Mouse (Mus musculus): ENCODE data around the gene Tmem164. TPM values are rescaled to one million over a fixed set of nuclear protein-coding genes. Genes with fewer than 3 reads are reported as not detected.

The Tmem164 gene
- polyA plus RNA-seq, 1 experiment from 2014 or later = 42.9 TPM

DNA sequence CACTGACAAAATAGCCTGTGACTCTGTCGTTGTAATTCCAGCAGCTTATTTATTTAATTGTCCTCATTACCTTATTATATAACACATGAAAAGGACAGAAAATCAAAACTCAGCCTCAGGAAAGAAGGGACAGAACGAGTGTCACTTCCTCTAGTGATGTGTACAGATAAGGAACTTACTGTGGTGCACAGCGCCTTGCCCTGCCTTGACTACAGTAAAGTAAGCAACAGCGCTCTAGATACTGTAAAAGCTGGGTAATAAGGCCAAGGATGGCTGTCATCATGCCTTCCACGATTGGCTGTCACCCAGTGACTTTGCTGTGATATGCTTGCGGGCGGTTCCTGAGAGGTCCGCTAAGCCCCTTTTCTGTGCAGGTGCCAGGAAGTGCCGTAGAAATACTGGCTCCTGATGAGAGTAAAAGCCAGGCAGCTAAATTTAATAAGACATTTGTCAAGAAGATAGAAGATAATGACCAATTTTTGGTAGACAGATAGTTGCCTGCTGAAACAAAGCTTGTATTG is 36.8 kb downstream of the Tmem164 start:
- ATAC-seq (ENCODE audit: insufficient number of reproducible peaks, insufficient read depth, low FRiP score, low read depth) = no peak
- Histone ChIP-seq H3K27ac (ENCODE audit: low read length) (no peak overlapping the region), H3K27me3 (ENCODE audit: control insufficient read depth, insufficient read depth, low read length) (no peaks in the 10 kb centered on the region), H3K4me2 (replicated peaks; ENCODE audit: low read depth, low read length) (no peak overlapping the region), H3K4me3 (ENCODE audit: low read depth, low read length) (no peak overlapping the region), H3K36me3 (ENCODE audit: control insufficient read depth, insufficient read depth, low read length) (no peaks in the 10 kb centered on the region), H3K9ac (replicated peaks; ENCODE audit: low read depth, low read length) (no peak overlapping the region), H3K4me1 (ENCODE audit: control insufficient read depth, insufficient read depth, low read length) (no peaks in the 10 kb centered on the region; the same call in 1 of the 2 replicates), H3K9me3 (ENCODE audit: control insufficient read depth, low read depth, low read length) (no peaks in the 10 kb centered on the region)
- 75% methylated on average over 9 of the region's 9 CpGs for WGBS

DNA sequence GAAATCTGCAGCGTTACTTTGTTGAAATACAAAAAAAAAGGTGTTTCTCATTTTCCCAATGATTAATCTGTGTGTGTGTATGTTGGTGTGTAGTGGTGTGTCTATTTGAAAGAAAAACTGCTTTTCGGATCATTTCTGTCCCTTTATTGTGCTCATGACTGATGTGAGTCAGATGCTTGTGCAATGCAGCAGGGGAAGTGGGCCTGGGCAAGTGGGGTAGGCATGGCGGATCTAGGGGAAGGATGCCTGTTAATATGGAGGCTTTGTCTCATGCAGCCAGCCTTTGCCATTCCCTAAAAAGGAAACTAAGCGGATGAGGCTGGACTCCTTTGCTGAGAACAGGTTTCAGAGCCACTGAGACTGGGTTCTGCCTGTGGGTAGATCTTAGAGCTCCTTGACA is 37.6 kb downstream of the Tmem164 start:
- no peak for ATAC-seq (ENCODE audit: insufficient number of reproducible peaks, insufficient read depth, low FRiP score, low read depth)

DNA sequence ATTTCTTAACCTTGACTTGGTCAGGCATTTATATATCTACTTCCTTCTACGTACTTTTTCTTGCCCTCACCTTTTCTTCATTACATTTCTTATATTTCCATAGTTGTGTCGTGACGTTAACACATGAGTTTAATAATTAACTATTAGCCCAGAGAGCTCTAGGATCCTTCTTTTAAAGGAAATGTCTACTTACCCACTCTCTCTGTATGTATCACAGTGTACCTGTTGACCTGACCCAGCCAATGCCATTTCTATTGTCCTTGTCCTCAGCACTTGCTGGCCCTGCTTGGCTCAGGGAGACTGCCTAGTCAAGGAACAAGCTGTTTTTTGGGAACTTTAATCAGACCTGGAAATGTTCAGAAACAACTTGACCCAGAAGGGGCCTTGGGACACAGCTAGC is 40.7 kb downstream of the Tmem164 start:
- no peak for ATAC-seq (ENCODE audit: insufficient number of reproducible peaks, insufficient read depth, low FRiP score, low read depth)
- 70% methylated on average over 3 of the region's 3 CpGs for WGBS
- H3K9me3 ChIP-seq (ENCODE audit: control insufficient read depth, low read depth, low read length) = no peaks in the 10 kb centered on the region

More for the DNA sequence above, 37.6 kb downstream of the Tmem164 start:
- no peak overlapping the region for H3K4me2 ChIP-seq (replicated peaks; ENCODE audit: low read depth, low read length)
- H3K27me3 ChIP-seq (ENCODE audit: control insufficient read depth, insufficient read depth, low read length) = no peaks in the 10 kb centered on the region
- H3K9ac ChIP-seq (replicated peaks; ENCODE audit: low read depth, low read length) = no peak overlapping the region
- no peaks in the 10 kb centered on the region; the same call in 1 of the 2 replicates for H3K4me1 ChIP-seq (ENCODE audit: control insufficient read depth, insufficient read depth, low read length)
- H3K9me3 ChIP-seq (ENCODE audit: control insufficient read depth, low read depth, low read length) = no peaks in the 10 kb centered on the region
- no peak overlapping the region for H3K4me3 ChIP-seq (ENCODE audit: low read depth, low read length)
- H3K36me3 ChIP-seq (ENCODE audit: control insufficient read depth, insufficient read depth, low read length) = no peaks in the 10 kb centered on the region
- WGBS = 85% methylated on average over 4 of the region's 4 CpGs
- no peak overlapping the region for H3K27ac ChIP-seq (ENCODE audit: low read length)

DNA sequence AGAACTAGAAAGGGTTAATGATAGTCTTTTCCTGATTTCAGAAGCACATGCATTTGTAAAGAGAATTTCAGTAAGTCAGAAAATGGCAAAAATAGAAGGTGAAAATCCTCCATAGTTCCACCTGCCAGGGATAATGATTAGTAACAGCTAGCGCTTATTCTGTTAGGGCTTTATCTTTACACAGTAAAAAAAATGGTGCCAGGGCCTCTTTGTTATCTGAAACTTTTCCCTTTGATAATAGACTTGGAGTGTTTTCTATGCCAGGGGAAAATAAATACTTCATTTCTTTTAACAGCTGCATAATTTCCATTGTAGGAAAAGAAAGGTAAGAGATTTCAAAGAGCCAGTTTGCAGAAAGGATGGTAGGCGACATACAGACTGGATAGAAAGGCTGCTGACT is 43.0 kb downstream of the Tmem164 start:
- H3K27me3 ChIP-seq (ENCODE audit: control insufficient read depth, insufficient read depth, low read length) = no peaks in the 10 kb centered on the region
- no peaks in the 10 kb centered on the region for H3K36me3 ChIP-seq (ENCODE audit: control insufficient read depth, insufficient read depth, low read length)
- H3K9me3 ChIP-seq (ENCODE audit: control insufficient read depth, low read depth, low read length) = no peaks in the 10 kb centered on the region
- H3K9ac ChIP-seq (replicated peaks; ENCODE audit: low read depth, low read length) = no peak overlapping the region
- H3K4me2 ChIP-seq (replicated peaks; ENCODE audit: low read depth, low read length) = no peak overlapping the region
- 78% methylated on average over 2 of the region's 2 CpGs for whole genome bisulfite sequencing
- no peak for ATAC-seq (ENCODE audit: insufficient number of reproducible peaks, insufficient read depth, low FRiP score, low read depth)
- no peaks in the 10 kb centered on the region; the same call in 1 of the 2 replicates for H3K4me1 ChIP-seq (ENCODE audit: control insufficient read depth, insufficient read depth, low read length)
- H3K4me3 ChIP-seq (ENCODE audit: low read depth, low read length) = no peak overlapping the region
- H3K27ac ChIP-seq (ENCODE audit: low read length) = no peak overlapping the region

More for the DNA sequence above, 40.7 kb downstream of the Tmem164 start:
- Histone ChIP-seq H3K4me1 (ENCODE audit: control insufficient read depth, insufficient read depth, low read length) (no peaks in the 10 kb centered on the region; the same call in 1 of the 2 replicates), H3K4me3 (ENCODE audit: low read depth, low read length) (no peak overlapping the region), H3K27ac (ENCODE audit: low read length) (no peak overlapping the region), H3K36me3 (ENCODE audit: control insufficient read depth, insufficient read depth, low read length) (no peaks in the 10 kb centered on the region), H3K9ac (replicated peaks; ENCODE audit: low read depth, low read length) (no peak overlapping the region), H3K4me2 (replicated peaks; ENCODE audit: low read depth, low read length) (no peak overlapping the region), H3K27me3 (ENCODE audit: control insufficient read depth, insufficient read depth, low read length) (no peaks in the 10 kb centered on the region)

DNA sequence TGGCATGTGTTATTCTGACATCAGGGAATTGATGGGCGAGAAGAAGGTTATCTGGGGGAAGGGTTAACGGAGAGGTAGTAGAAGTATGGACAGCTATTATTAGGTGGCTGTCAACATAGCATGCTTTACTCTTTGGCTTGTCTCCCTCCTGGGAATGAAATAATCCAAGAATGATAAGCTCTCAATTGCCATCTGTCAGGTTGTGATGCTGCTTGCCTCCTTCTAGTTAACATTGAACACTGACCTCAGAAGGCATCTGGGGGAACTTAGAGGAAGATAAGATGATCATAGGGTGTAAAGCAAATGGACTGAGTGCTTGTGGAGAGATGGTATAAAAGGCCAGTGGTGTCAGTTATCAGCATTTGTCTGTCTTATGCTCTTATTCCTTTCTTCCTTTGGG is 44.4 kb downstream of the Tmem164 start:
- no peak for ATAC-seq (ENCODE audit: insufficient number of reproducible peaks, insufficient read depth, low FRiP score, low read depth)

DNA sequence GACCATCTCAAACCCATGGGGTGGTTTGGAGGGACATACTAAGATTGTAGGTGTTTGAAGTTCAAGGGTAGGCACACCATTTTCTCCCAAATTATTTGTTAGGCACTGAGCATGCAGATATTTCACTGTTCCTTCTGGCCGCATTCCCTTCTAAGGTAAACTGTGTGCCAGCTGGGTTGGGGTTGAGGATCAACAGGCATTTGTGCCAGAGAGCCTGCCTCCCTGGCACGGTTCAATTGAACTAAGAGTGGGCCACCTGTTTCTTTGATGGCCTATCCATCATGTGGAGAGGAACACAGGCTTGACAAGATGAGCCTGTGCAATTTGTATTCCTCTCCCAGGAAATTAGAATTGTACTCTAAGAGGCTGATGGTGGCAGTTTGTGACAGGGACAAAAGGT is 45.1 kb downstream of the Tmem164 start:
- no peaks in the 10 kb centered on the region for H3K9me3 ChIP-seq (ENCODE audit: control insufficient read depth, low read depth, low read length)
- no peaks in the 10 kb centered on the region for H3K4me1 ChIP-seq (ENCODE audit: control insufficient read depth, insufficient read depth, low read length)
- H3K4me2 ChIP-seq (replicated peaks; ENCODE audit: low read depth, low read length) = no peak overlapping the region
- 53% methylated on average over 2 of the region's 2 CpGs for WGBS
- no peak overlapping the region for H3K27ac ChIP-seq (ENCODE audit: low read length)
- H3K4me3 ChIP-seq (ENCODE audit: low read depth, low read length) = no peak overlapping the region
- no peaks in the 10 kb centered on the region for H3K36me3 ChIP-seq (ENCODE audit: control insufficient read depth, insufficient read depth, low read length)
- ATAC-seq (ENCODE audit: insufficient number of reproducible peaks, insufficient read depth, low FRiP score, low read depth) = no peak
- no peaks in the 10 kb centered on the region for H3K27me3 ChIP-seq (ENCODE audit: control insufficient read depth, insufficient read depth, low read length)
- H3K9ac ChIP-seq (replicated peaks; ENCODE audit: low read depth, low read length) = no peak overlapping the region

More for the DNA sequence above, 44.4 kb downstream of the Tmem164 start:
- WGBS = 73% methylated on average over 2 of the region's 2 CpGs
- no peaks in the 10 kb centered on the region for H3K36me3 ChIP-seq (ENCODE audit: control insufficient read depth, insufficient read depth, low read length)
- H3K4me3 ChIP-seq (ENCODE audit: low read depth, low read length) = no peak overlapping the region
- no peak overlapping the region for H3K27ac ChIP-seq (ENCODE audit: low read length)
- no peak overlapping the region for H3K4me2 ChIP-seq (replicated peaks; ENCODE audit: low read depth, low read length)
- no peaks in the 10 kb centered on the region for H3K27me3 ChIP-seq (ENCODE audit: control insufficient read depth, insufficient read depth, low read length)
- H3K9ac ChIP-seq (replicated peaks; ENCODE audit: low read depth, low read length) = no peak overlapping the region
- H3K9me3 ChIP-seq (ENCODE audit: control insufficient read depth, low read depth, low read length) = no peaks in the 10 kb centered on the region
- H3K4me1 ChIP-seq (ENCODE audit: control insufficient read depth, insufficient read depth, low read length) = no peaks in the 10 kb centered on the region; the same call in 1 of the 2 replicates

DNA sequence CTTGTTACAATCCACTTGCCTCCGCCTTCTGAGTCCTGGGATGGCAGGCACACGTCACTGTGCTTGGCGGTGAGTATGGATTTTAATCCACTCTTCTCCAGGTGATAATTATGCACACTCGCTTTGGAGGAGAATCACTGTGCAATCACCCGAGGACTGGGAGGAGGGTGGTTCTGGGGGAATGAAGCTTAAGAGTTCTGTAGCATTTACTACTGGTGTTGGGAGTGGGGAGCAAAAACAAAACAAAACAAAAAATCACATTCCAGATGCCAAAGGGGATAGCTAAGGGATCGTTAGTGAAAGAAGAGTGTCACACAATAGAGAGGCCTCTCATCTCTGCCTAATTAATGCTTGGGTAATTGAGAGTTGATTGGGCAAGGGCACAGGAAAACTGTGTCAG is 46.6 kb downstream of the Tmem164 start:
- Histone ChIP-seq H3K9ac (replicated peaks; ENCODE audit: low read depth, low read length) (no peak overlapping the region), H3K9me3 (ENCODE audit: control insufficient read depth, low read depth, low read length) (no peaks in the 10 kb centered on the region), H3K27ac (ENCODE audit: low read length) (no peak overlapping the region), H3K4me2 (replicated peaks; ENCODE audit: low read depth, low read length) (no peak overlapping the region), H3K27me3 (ENCODE audit: control insufficient read depth, insufficient read depth, low read length) (no peaks in the 10 kb centered on the region), H3K4me3 (ENCODE audit: low read depth, low read length) (no peak overlapping the region), H3K4me1 (ENCODE audit: control insufficient read depth, insufficient read depth, low read length) (no peaks in the 10 kb centered on the region), H3K36me3 (ENCODE audit: control insufficient read depth, insufficient read depth, low read length) (no peaks in the 10 kb centered on the region)
- 84% methylated on average over 6 of the region's 6 CpGs for WGBS
- no peak for ATAC-seq (ENCODE audit: insufficient number of reproducible peaks, insufficient read depth, low FRiP score, low read depth)

DNA sequence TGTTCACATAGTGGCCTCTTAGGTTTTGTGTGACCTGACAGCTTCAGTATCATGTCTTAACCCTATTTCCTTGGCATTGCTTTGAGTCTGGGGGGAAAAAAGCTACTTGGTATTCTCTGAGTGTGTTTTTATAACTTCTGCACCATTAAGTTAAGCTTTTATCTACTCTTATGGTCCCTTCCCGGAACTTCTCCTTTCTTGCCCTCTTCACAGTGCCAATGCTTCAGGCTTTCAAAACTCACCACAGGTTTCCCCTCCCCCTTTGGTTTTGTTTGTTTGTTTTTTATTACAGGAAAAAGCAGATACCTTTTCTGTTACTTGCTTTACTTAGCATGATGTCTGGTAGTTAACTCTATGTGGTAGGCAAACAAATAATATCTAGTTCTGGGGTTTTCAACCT is 47.8 kb downstream of the Tmem164 start:
- H3K9me3 ChIP-seq (ENCODE audit: control insufficient read depth, low read depth, low read length) = no peaks in the 10 kb centered on the region
- H3K4me1 ChIP-seq (ENCODE audit: control insufficient read depth, insufficient read depth, low read length) = no peaks in the 10 kb centered on the region
- no peak for ATAC-seq (ENCODE audit: insufficient number of reproducible peaks, insufficient read depth, low FRiP score, low read depth)
- H3K9ac ChIP-seq (replicated peaks; ENCODE audit: low read depth, low read length) = no peak overlapping the region
- no peak overlapping the region for H3K27ac ChIP-seq (ENCODE audit: low read length)
- H3K36me3 ChIP-seq (ENCODE audit: control insufficient read depth, insufficient read depth, low read length) = no peaks in the 10 kb centered on the region
- no peak overlapping the region for H3K4me2 ChIP-seq (replicated peaks; ENCODE audit: low read depth, low read length)
- no peaks in the 10 kb centered on the region for H3K27me3 ChIP-seq (ENCODE audit: control insufficient read depth, insufficient read depth, low read length)
- no peak overlapping the region for H3K4me3 ChIP-seq (ENCODE audit: low read depth, low read length)
- 79% methylated on average over 1 of the region's 1 CpGs for WGBS

DNA sequence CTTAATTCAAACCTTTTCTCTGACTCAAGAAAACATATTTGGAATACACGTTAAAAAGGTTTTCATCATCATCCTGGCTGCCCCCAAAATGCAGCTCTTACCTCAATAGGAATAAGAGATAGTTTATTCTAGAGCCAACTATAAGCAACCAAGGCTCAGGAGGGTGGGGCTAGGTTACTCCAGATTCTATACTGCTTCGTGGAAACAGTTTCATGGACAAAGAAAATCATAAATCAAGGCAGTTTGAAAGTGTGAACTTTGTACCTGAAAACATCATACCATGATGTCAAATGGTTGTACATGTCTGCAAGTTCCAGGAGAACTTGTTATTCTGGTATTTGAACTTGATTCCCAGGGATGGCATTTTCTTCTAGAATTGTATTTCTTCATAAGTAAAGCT is 48.3 kb downstream of the Tmem164 start:
- H3K27ac ChIP-seq (ENCODE audit: low read length) = no peak overlapping the region
- no peak overlapping the region for H3K9ac ChIP-seq (replicated peaks; ENCODE audit: low read depth, low read length)
- no peak overlapping the region for H3K4me2 ChIP-seq (replicated peaks; ENCODE audit: low read depth, low read length)
- H3K27me3 ChIP-seq (ENCODE audit: control insufficient read depth, insufficient read depth, low read length) = no peaks in the 10 kb centered on the region
- H3K4me1 ChIP-seq (ENCODE audit: control insufficient read depth, insufficient read depth, low read length) = no peaks in the 10 kb centered on the region
- 59% methylated on average over 2 of the region's 2 CpGs for WGBS
- no peak overlapping the region for H3K4me3 ChIP-seq (ENCODE audit: low read depth, low read length)
- no peak for ATAC-seq (ENCODE audit: insufficient number of reproducible peaks, insufficient read depth, low FRiP score, low read depth)
- H3K36me3 ChIP-seq (ENCODE audit: control insufficient read depth, insufficient read depth, low read length) = no peaks in the 10 kb centered on the region
- H3K9me3 ChIP-seq (ENCODE audit: control insufficient read depth, low read depth, low read length) = no peaks in the 10 kb centered on the region
